Mouse (Mus musculus) MEL (cell line): ENCODE measurements at regions not wholly inside any gene's neighbourhood (a gene's known extent, or its start where the extent isn't known, plus 50 kb on each side); places are given as distances from the start of the nearest gene placed in this dataset.

Experiments used
- DNase-seq: peaks from one replicate; pipeline ENCODE4 v3.0.0; 2011; ENCODE audit warnings: low read depth, low spot score
- H3K27ac ChIP-seq: 2 replicates; pipeline ENCODE4 v1.5.1; 2012; ENCODE audit warnings: low read depth, mild to moderate bottlenecking, control low read depth, low read length, moderate library complexity; ENCODE audit not compliant: control insufficient read depth
- H3K27me3 ChIP-seq, 2 experiments: fragments of 150-350 bp in 1 of 2; sonication (generic) in 1 of 2; 2 replicates each; pipeline ENCODE4 v1.6.1; 2012; ENCODE audit warnings: low read length in 2 of 2, mild to moderate bottlenecking in 2 of 2, improper control_type of control experiment in 1 of 2, moderate library complexity in 1 of 2; ENCODE audit not compliant: insufficient read depth in 2 of 2, control insufficient read depth in 1 of 2
- H3K36me3 ChIP-seq, 2 experiments: 2 replicates each; pipeline ENCODE4 v1.6.1; 2012 to 2014; ENCODE audit warnings: low read length in 2 of 2, improper control_type of control experiment in 1 of 2, inconsistent platforms in 1 of 2, mild to moderate bottlenecking in 1 of 2; ENCODE audit not compliant: insufficient read depth in 2 of 2, control insufficient read depth in 1 of 2
- H3K4me1 ChIP-seq, 2 experiments: fragments of 150-350 bp in 1 of 2; sonication (generic) in 1 of 2; 2 replicates each; pipeline ENCODE4 v1.6.1; 2012; ENCODE audit warnings: low read length in 2 of 2, improper control_type of control experiment in 1 of 2, mild to moderate bottlenecking in 1 of 2; ENCODE audit not compliant: insufficient read depth in 2 of 2, control insufficient read depth in 1 of 2
- H3K4me3 ChIP-seq, 2 experiments: fragments of 150-350 bp in 1 of 2; sonication (generic) in 1 of 2; 2 replicates each; pipeline ENCODE4 v1.5.1; 2012; ENCODE audit warnings: low read depth in 2 of 2, low read length in 2 of 2, mild to moderate bottlenecking in 2 of 2, moderate library complexity in 2 of 2, control low read depth in 1 of 2, improper control_type of control experiment in 1 of 2; ENCODE audit not compliant: control insufficient read depth in 1 of 2, insufficient read depth in 1 of 2
- H3K79me2 ChIP-seq: 2 replicates; pipeline ENCODE4 v1.6.1; 2012; ENCODE audit warnings: mild to moderate bottlenecking, low read length, moderate library complexity; ENCODE audit not compliant: control insufficient read depth, poor library complexity, insufficient read depth
- H3K9ac ChIP-seq: 2 replicates; pipeline ENCODE4 v1.6.1; 2012; ENCODE audit warnings: low read depth, mild to moderate bottlenecking, control low read depth, low read length, moderate library complexity; ENCODE audit not compliant: control insufficient read depth, poor library complexity, severe bottlenecking
- H3K9me3 ChIP-seq: fragments of 150-350 bp; sonication (generic); replicated peaks from 2 replicates; pipeline ENCODE4 v1.6.1; 2012; ENCODE audit warnings: mild to moderate bottlenecking, low read length, improper control_type of control experiment, moderate library complexity; ENCODE audit not compliant: insufficient read depth
- CHD1 ChIP-seq: IDR thresholded peaks from 2 replicates; pipeline ENCODE4 v1.6.1; 2012; ENCODE audit warnings: low read depth, mild to moderate bottlenecking, inconsistent platforms, low read length, improper control_type of control experiment
- EP300 ChIP-seq, 2 experiments: IDR thresholded peaks; 2 replicates each; pipeline ENCODE4 v1.6.1; 2011; ENCODE audit warnings: improper control_type of control experiment in 2 of 2, low read length in 2 of 2, low read depth in 1 of 2, mild to moderate bottlenecking in 1 of 2
- ETS1 ChIP-seq: IDR thresholded peaks from 2 replicates; pipeline ENCODE4 v1.6.1; 2012; ENCODE audit warnings: low read depth, mild to moderate bottlenecking, inconsistent platforms, low read length, improper control_type of control experiment, moderate library complexity
- GABPA ChIP-seq: IDR thresholded peaks from 2 replicates; pipeline ENCODE4 v1.6.1; 2012; ENCODE audit warnings: low read depth, mild to moderate bottlenecking, inconsistent platforms, low read length, improper control_type of control experiment, moderate library complexity
- GATA1 ChIP-seq: IDR thresholded peaks from 2 replicates; pipeline ENCODE4 v1.6.1; 2011; ENCODE audit warnings: low read depth, low read length, improper control_type of control experiment
- HCFC1 ChIP-seq: IDR thresholded peaks from 2 replicates; pipeline ENCODE4 v1.6.1; 2012; ENCODE audit warnings: low read depth, mild to moderate bottlenecking, inconsistent platforms, low read length, improper control_type of control experiment, moderate library complexity
- KAT2A ChIP-seq: conservative IDR thresholded peaks from 2 replicates; pipeline ENCODE4 v1.6.1; 2012; ENCODE audit warnings: low read depth, low read length, improper control_type of control experiment, inconsistent platforms
- MAFK ChIP-seq: IDR thresholded peaks from 2 replicates; pipeline ENCODE4 v1.6.1; 2011; ENCODE audit warnings: low read depth, mild to moderate bottlenecking, low read length, improper control_type of control experiment, borderline replicate concordance
- MAZ ChIP-seq: IDR thresholded peaks from 2 replicates; pipeline ENCODE4 v1.6.1; 2012; ENCODE audit warnings: low read depth, mild to moderate bottlenecking, inconsistent platforms, low read length, improper control_type of control experiment
- MEF2A ChIP-seq: IDR thresholded peaks from 2 replicates; pipeline ENCODE4 v1.6.1; 2014; ENCODE audit warnings: low read depth, mild to moderate bottlenecking, inconsistent platforms, low read length, improper control_type of control experiment; ENCODE audit not compliant: poor library complexity, insufficient replicate concordance, severe bottlenecking; ENCODE audit errors: extremely low read depth
- MYB ChIP-seq: IDR thresholded peaks from 2 replicates; pipeline ENCODE4 v1.6.1; 2011; ENCODE audit warnings: mild to moderate bottlenecking, low read depth, low read length, improper control_type of control experiment
- MYC ChIP-seq: IDR thresholded peaks from 2 replicates; pipeline ENCODE4 v1.6.1; 2011; ENCODE audit warnings: low read depth, mild to moderate bottlenecking, low read length, improper control_type of control experiment, moderate library complexity
- NRF1 ChIP-seq: IDR thresholded peaks from 2 replicates; pipeline ENCODE4 v1.6.1; 2014; ENCODE audit warnings: low read depth, mild to moderate bottlenecking, inconsistent platforms, low read length, improper control_type of control experiment, moderate library complexity; ENCODE audit not compliant: poor library complexity, insufficient read depth, severe bottlenecking
- RAD21 ChIP-seq: IDR thresholded peaks from 2 replicates; pipeline ENCODE4 v1.6.1; 2011; ENCODE audit warnings: mild to moderate bottlenecking, low read depth, low read length, improper control_type of control experiment
- SIN3A ChIP-seq: IDR thresholded peaks from 2 replicates; pipeline ENCODE4 v1.6.1; 2012; ENCODE audit warnings: low read length, improper control_type of control experiment, inconsistent platforms
- SMC3 ChIP-seq: IDR thresholded peaks from 2 replicates; pipeline ENCODE4 v1.6.1; 2011; ENCODE audit warnings: low read depth, low read length, improper control_type of control experiment
- TAL1 ChIP-seq: IDR thresholded peaks from 2 replicates; pipeline ENCODE4 v1.6.1; 2012; ENCODE audit warnings: mild to moderate bottlenecking, inconsistent platforms, low read length, moderate library complexity, mixed read lengths
- TBP ChIP-seq: IDR thresholded peaks from 2 replicates; pipeline ENCODE4 v1.8.0; 2011; ENCODE audit warnings: low read depth, low read length, improper control_type of control experiment
- TCF12 ChIP-seq: IDR thresholded peaks from 2 replicates; pipeline ENCODE4 v1.6.1; 2014; ENCODE audit warnings: low read depth, mild to moderate bottlenecking, inconsistent platforms, low read length, improper control_type of control experiment, moderate library complexity
- USF1 ChIP-seq: IDR thresholded peaks from 2 replicates; pipeline ENCODE4 v1.6.1; 2014; ENCODE audit warnings: low read depth, mild to moderate bottlenecking, inconsistent platforms, low read length, improper control_type of control experiment, moderate library complexity
- ZNF384 ChIP-seq: IDR thresholded peaks from 2 replicates; pipeline ENCODE4 v1.6.1; 2012; ENCODE audit warnings: low read depth, mild to moderate bottlenecking, inconsistent platforms, low read length, improper control_type of control experiment

DNA sequence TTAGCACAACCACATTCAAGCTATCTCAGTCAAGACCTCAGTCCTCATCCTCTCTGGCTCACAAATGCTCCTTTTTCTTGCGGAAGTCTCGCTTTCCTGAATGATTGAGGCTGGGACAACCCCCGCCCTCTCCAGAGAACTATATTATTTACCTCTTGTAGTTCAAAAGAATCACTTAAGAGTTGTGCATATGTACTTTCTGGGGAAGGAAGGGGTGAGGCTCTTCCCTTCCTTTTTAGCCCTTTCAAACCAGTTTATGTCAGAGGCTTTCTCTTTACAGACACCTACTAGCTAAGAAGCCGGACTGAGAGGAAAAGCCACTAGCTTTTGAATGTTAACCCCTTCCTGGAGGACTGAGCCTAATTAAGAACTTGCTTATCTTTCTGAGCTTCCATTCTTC, 98.4 kb upstream of the 4933415F23Rik start:
- Histone ChIP-seq H3K4me1 (no peaks in the 10 kb centered on the region), H3K79me2 (no peaks in the 10 kb centered on the region), H3K27ac (no peak overlapping the region), H3K36me3 (no peaks in the 10 kb centered on the region), H3K9ac (no peak overlapping the region), H3K9me3 (no peaks in the 10 kb centered on the region), H3K4me3 (no peak overlapping the region), H3K27me3 (no peaks in the 10 kb centered on the region; a peak in 1 of 4 replicates)
- TF ChIP-seq SIN3A (no peak), MYB (no peak), GATA1 (no peak), NRF1 (no peak), TAL1 (no peak), MAFK (no peak), MEF2A (no peak), ETS1 (no peak), EP300 (IDR thresholded peaks at IDR 0.05; ENCODE audit: low read depth in 1 of 2, low read length in 2 of 2) (no peak), USF1 (no peak), RAD21 (no peak), CHD1 (no peak), TBP (no peak), ZNF384 (no peak), GABPA (no peak), MAZ (no peak), HCFC1 (no peak), MYC (no peak), KAT2A (no peak)
- no peak for DNase-seq

DNA sequence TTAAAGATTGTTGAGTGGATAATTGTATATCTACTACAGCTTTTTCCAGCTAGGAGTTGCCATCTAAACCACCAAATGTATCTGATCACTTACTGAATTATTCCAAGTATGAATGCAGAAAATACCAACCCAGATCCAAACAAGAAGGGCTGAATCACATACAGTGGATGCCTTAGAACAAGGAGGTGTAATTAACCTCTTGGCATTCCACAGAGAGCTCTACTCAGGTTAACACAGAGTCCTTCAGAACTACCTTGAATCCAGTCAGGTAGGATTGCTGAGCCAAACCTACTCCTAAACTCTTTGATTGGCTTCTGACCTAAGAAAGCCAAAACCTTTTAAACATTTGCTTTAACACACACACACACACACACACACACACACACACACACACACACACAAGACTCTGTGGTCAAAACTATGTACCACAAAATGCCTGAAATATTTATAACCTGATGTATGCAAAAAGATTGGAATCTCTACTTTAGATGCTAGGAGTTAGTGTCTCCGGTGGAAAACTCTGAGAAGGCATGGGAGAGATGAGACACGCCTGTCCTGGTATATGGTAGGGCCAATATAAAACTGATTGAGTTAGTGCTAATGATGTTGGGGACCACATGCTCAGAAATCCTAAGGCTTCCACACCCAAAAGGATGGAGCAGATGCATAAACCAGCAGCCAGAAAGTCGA, 88.4 kb upstream of the 4933415F23Rik start:
- no peak overlapping the region for H3K27ac ChIP-seq
- no peaks in the 10 kb centered on the region for H3K79me2 ChIP-seq
- H3K9me3 ChIP-seq = no peaks in the 10 kb centered on the region
- DNase-seq = no peak
- H3K4me3 ChIP-seq = no peak overlapping the region
- peaks cover 0 to 2% of the 10 kb centered on the region in 2 experiments; a peak in 1 of 4 replicates for H3K36me3 ChIP-seq
- H3K4me1 ChIP-seq = peaks cover 0 to 2% of the 10 kb centered on the region in 2 experiments; a peak in 1 of 4 replicates
- TF ChIP-seq CHD1 = no peak
- no peak for TF ChIP-seq MEF2A
- no peak for TF ChIP-seq TCF12
- TF ChIP-seq SMC3 = no peak
- TF ChIP-seq GATA1 = no peak
- no peak for TF ChIP-seq HCFC1
- TF ChIP-seq MYC = no peak
- TF ChIP-seq USF1 = no peak
- no peaks in the 10 kb centered on the region; a peak in 1 of 4 replicates for H3K27me3 ChIP-seq
- no peak overlapping the region for H3K9ac ChIP-seq
